Mouse (Mus musculus) liver, adult 2 months (tissue): ENCODE measurements around the gene Grik1.

ENCODE experiments used
- CTCF ChIP-seq: fragments of 200-500 bp; IDR thresholded peaks from 2 replicates; pipeline ENCODE4 v1.5.1; 2011; ENCODE audit warnings: low read depth, low read length, control low read depth
- POLR2A ChIP-seq: fragments of 200-500 bp; IDR thresholded peaks from 2 replicates; pipeline ENCODE4 v1.6.1; 2011; ENCODE audit warnings: low read length, control low read depth; ENCODE audit not compliant: insufficient read depth; ENCODE audit errors: extremely low read depth

GRCm38 (mm10) chr16:88251049-88251448 is 39.0 kb downstream of the Grik1 start:
- no peak for TF ChIP-seq CTCF
- TF ChIP-seq POLR2A = no peak
